Mouse (Mus musculus) urinary bladder, postnatal 25 days (tissue): Measurements from ENCODE around the gene Sccpdh.
"Not testable (repeated sequence)": the region's sequence is repeated elsewhere in the genome, so short reads cannot be mapped to it uniquely, and the experiment has no call there.

Experiments used
- DNase-seq: peaks from one replicate; pipeline ENCODE4 v3.0.0; 2022; ENCODE audit warnings: low spot score

Gene Sccpdh

GRCm38 (mm10) chr1:179668013-179668805, at the start of gene Sccpdh:
TSS of gene Sccpdh (plus strand) at chr1:179668210.
- peak; percentile 85 for DNase-seq

GRCm38 (mm10) chr1:179622665-179623064, 45.3 kb upstream of the Sccpdh start:
- DNase-seq = no peak

- DNase-seq = no peak
Measured at GRCm38 (mm10) chr1:179623657-179624056, 44.4 kb upstream of the Sccpdh start.

- peak; percentile 49 for DNase-seq
Measured at GRCm38 (mm10) chr1:179624354-179624753, 43.7 kb upstream of the Sccpdh start.

- DNase-seq = no peak
Measured at GRCm38 (mm10) chr1:179627855-179628254, 40.2 kb upstream of the Sccpdh start.

- DNase-seq = no peak
Measured at GRCm38 (mm10) chr1:179628438-179629106, 39.4 kb upstream of the Sccpdh start.

- DNase-seq = no peak
Measured at GRCm38 (mm10) chr1:179629276-179629675, 38.7 kb upstream of the Sccpdh start.

GRCm38 (mm10) chr1:179632746-179633413, 35.1 kb upstream of the Sccpdh start:
- DNase-seq = no peak

- no peak for DNase-seq
Measured at GRCm38 (mm10) chr1:179633414-179633752, 34.6 kb upstream of the Sccpdh start.

- DNase-seq = no peak
Measured at GRCm38 (mm10) chr1:179634159-179634558, 33.9 kb upstream of the Sccpdh start.

GRCm38 (mm10) chr1:179642726-179643125, 25.3 kb upstream of the Sccpdh start:
- no peak for DNase-seq

GRCm38 (mm10) chr1:179644151-179644550, 23.9 kb upstream of the Sccpdh start:
- no peak for DNase-seq

GRCm38 (mm10) chr1:179645101-179645979, 22.7 kb upstream of the Sccpdh start:
- peak; percentile 58 for DNase-seq

GRCm38 (mm10) chr1:179645980-179646268, 22.1 kb upstream of the Sccpdh start:
- DNase-seq = no peak

- not testable (repeated sequence) for DNase-seq
Measured at GRCm38 (mm10) chr1:179648678-179649077, 19.3 kb upstream of the Sccpdh start.

GRCm38 (mm10) chr1:179649324-179649723, 18.7 kb upstream of the Sccpdh start:
- DNase-seq = no peak

- no peak for DNase-seq
Measured at GRCm38 (mm10) chr1:179650284-179650683, 17.7 kb upstream of the Sccpdh start.

- no peak for DNase-seq
Measured at GRCm38 (mm10) chr1:179651224-179651623, 16.8 kb upstream of the Sccpdh start.

- no peak for DNase-seq
Measured at GRCm38 (mm10) chr1:179663065-179663464, 4.9 kb upstream of the Sccpdh start.

- DNase-seq = no peak
Measured at GRCm38 (mm10) chr1:179664309-179664930, 3.6 kb upstream of the Sccpdh start.

GRCm38 (mm10) chr1:179666971-179667370, 1.0 kb upstream of the Sccpdh start:
- no peak for DNase-seq

- no peak for DNase-seq
Measured at GRCm38 (mm10) chr1:179667450-179667849, 560 bp upstream of the Sccpdh start.
